In the genomic region with DNA sequence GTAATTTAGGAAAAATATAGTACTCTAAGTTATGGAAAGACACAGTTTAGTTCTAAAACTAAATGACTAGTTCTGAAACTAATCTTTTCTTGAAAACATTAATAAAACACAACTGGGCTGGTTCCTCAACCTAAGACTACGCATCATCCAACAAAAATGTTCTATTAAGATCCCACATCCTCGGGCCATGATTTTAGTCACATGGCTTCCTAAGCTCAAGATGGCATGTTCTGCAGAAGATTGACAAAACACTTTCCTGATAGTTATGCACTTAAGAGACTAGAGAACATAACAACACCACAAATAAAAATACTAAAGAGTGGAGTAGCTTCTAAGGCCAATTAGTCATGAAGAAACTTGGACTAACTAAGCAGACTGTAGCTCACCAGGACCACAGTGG, we compare ENCODE assay signal across 29 mouse cellular contexts.
DNase-seq lines count a peak whose midpoint lies in the region; ATAC-seq and TF ChIP-seq lines count a peak whose summit lies in the region.
"Had no signal": no experiment of that assay in that cellular context is flagged by ENCODE, and none has a peak within 500 bp of the region (broad histone marks: within the 10 kb centered on the region; RNA-seq: fewer than 3 reads in every experiment).

No protein-coding gene starts in this region.

- H3K9me3 ChIP-seq in stomach, postnatal 0 days (ENCODE audit: control insufficient read depth, low read length), result no peaks in the 10 kb centered on the region
- H3K9me3 ChIP-seq: embryonic facial prominence, embryonic 12.5 days; forebrain, embryonic 10.5 days; forebrain, embryonic 13.5 days; G1E; heart, embryonic 10.5 days; heart, embryonic 13.5 days had no signal

- no peaks in the 10 kb centered on the region; the same call in 1 of the 2 replicates for H3K4me1 ChIP-seq in stomach, postnatal 0 days (replicated peaks; ENCODE audit: control insufficient read depth, insufficient read depth)

- no peak overlapping the region for H3K9ac ChIP-seq in stomach, postnatal 0 days (ENCODE audit: low read length)
- H3K9ac ChIP-seq: embryonic facial prominence, embryonic 12.5 days; forebrain, embryonic 13.5 days; heart, embryonic 13.5 days; hindbrain, embryonic 14.5 days had no signal

- H3K36me3 ChIP-seq in C2C12 (ENCODE audit: control insufficient read depth, insufficient read depth) (peaks cover 17% of the 10 kb centered on the region), myocyte (ENCODE audit: control insufficient read depth, insufficient read depth) (peaks cover 6% of the 10 kb centered on the region)
- H3K36me3 ChIP-seq in stomach, postnatal 0 days (ENCODE audit: control insufficient read depth, insufficient read depth, low read length), result no peaks in the 10 kb centered on the region
- H3K36me3 ChIP-seq: embryonic facial prominence, embryonic 12.5 days; G1E; heart, embryonic 10.5 days had no signal

- peak overlapping the region; percentile 80 for H3K27ac ChIP-seq in stomach, postnatal 0 days (replicated peaks)
- H3K27ac ChIP-seq: embryonic facial prominence, embryonic 12.5 days; forebrain, embryonic 10.5 days; forebrain, embryonic 13.5 days; heart, adult 2 months; heart, embryonic 10.5 days; heart, embryonic 13.5 days; hindbrain, embryonic 14.5 days; hindbrain, postnatal 0 days had no signal

- no peak for TF ChIP-seq EP300 in stomach, postnatal 0 days (optimal IDR thresholded peaks at IDR 0.05)

- WGBS in stomach, postnatal 0 days, result 61% methylated on average over 2 of the region's 2 CpGs

- no peak for ATAC-seq in stomach, postnatal 0 days (ENCODE audit: low FRiP score, low TSS enrichment)
- ATAC-seq in inflammation-experienced regulatory T-cells, adult 6 months, result no peak
- ATAC-seq: activated CD4-positive, CD25-positive, alpha-beta regulatory T cell, adult 4 months; forebrain, embryonic 13.5 days; forebrain, embryonic 16.5 days; hindbrain, postnatal 0 days had no signal

- H3K4me3 ChIP-seq in C2C12 (ENCODE audit: insufficient read depth, poor library complexity, severe bottlenecking) (no peak overlapping the region), myocyte (no peak overlapping the region)
- H3K4me3 ChIP-seq in stomach, postnatal 0 days (ENCODE audit: low read depth, low read length), result no peak overlapping the region
- H3K4me3 ChIP-seq: embryonic facial prominence, embryonic 12.5 days; forebrain, embryonic 10.5 days; forebrain, embryonic 13.5 days; heart, adult 2 months; heart, embryonic 10.5 days; heart, embryonic 13.5 days had no signal

- H3K79me2 ChIP-seq in C2C12 (ENCODE audit: control insufficient read depth, insufficient read depth) (peaks cover 39% of the 10 kb centered on the region), myocyte (ENCODE audit: control insufficient read depth, insufficient read depth) (peaks cover 75% of the 10 kb centered on the region)

- DNase-seq in 3T3-L1 (ENCODE audit: low read depth, low spot score), result peak; percentile 65
- no peak for DNase-seq in stomach, postnatal 0 days (ENCODE audit: low spot score)
- DNase-seq in ovary, adult 18-20 months (ENCODE audit: low spot score), result no peak
- DNase-seq: adrenal gland, adult 8-10 months; adrenal gland, postnatal 25 days; cerebellum, adult 11-12 months; cerebellum, adult 8-10 months; cerebellum, postnatal 10 days; cerebellum, postnatal 36 days; embryo, embryonic 11 days; gastrocnemius, postnatal 10 days; gastrocnemius, postnatal 36 days; heart, adult 2 months; heart, postnatal 14 days; heart, postnatal 4 days had no signal

- peak overlapping the region; percentile 3 for H3K4me2 ChIP-seq in myocyte (ENCODE audit: low read depth)
- no peak overlapping the region for H3K4me2 ChIP-seq in stomach, postnatal 0 days (replicated peaks; ENCODE audit: low read depth)
- H3K4me2 ChIP-seq: embryonic facial prominence, embryonic 12.5 days; forebrain, embryonic 13.5 days; heart, embryonic 13.5 days; hindbrain, embryonic 14.5 days had no signal

- TF ChIP-seq POLR2A in myocyte (IDR thresholded peaks at IDR 0.05; ENCODE audit: insufficient read length, low read depth), result no peak

- H3ac ChIP-seq in C2C12 (ENCODE audit: control insufficient read depth, insufficient read length, low read depth), result no peak overlapping the region
- H3ac ChIP-seq in myocyte (ENCODE audit: control insufficient read depth, insufficient read length), result no peak overlapping the region

- no peak for TF ChIP-seq CTCF in C2C12 (IDR thresholded peaks at IDR 0.05; ENCODE audit: control insufficient read depth, insufficient read depth, insufficient read length)
- TF ChIP-seq CTCF in stomach, postnatal 0 days (IDR thresholded peaks at IDR 0.05; ENCODE audit: low read depth), result no peak

- H3K79me3 ChIP-seq in C2C12 (ENCODE audit: low read depth), result peaks cover 7% of the 10 kb centered on the region

- no peaks in the 10 kb centered on the region for H3K27me3 ChIP-seq in C2C12 (ENCODE audit: control insufficient read depth, insufficient read depth, insufficient read length)
- no peaks in the 10 kb centered on the region for H3K27me3 ChIP-seq in myocyte (ENCODE audit: control insufficient read depth, insufficient read depth, insufficient read length)
- H3K27me3 ChIP-seq in stomach, postnatal 0 days (ENCODE audit: control insufficient read depth, insufficient read depth, low read length), result no peaks in the 10 kb centered on the region
- H3K27me3 ChIP-seq: CH12.LX; embryonic facial prominence, embryonic 12.5 days; forebrain, embryonic 13.5 days; heart, embryonic 13.5 days had no signal

TF ChIP-seq in C2C12, 6 proteins besides CTCF, POLR2A, EP300 and RAD21:
- peak; percentile 74 for TF ChIP-seq USF1 (IDR thresholded peaks at IDR 0.05; ENCODE audit: low read depth)
- no peak for TF ChIP-seq MYOD1 (IDR thresholded peaks at IDR 0.05; ENCODE audit: control insufficient read depth, insufficient read length, low read depth)

TF ChIP-seq in myocyte, 11 proteins besides CTCF, POLR2A, EP300 and RAD21:
- TF ChIP-seq USF1 (IDR thresholded peaks at IDR 0.05; ENCODE audit: low read depth) (peak; percentile 50), POLR2AphosphoS2 (IDR thresholded peaks at IDR 0.05; ENCODE audit: insufficient read length, low read depth) (no peak)
